Mouse (Mus musculus) retina, adult 2 months (tissue): Measurements from ENCODE around the gene Ddx19b.
"Not testable (repeated sequence)": the region's sequence is repeated elsewhere in the genome, so short reads cannot be mapped to it uniquely, and the experiment has no call there.

Experiments used
- DNase-seq: peaks from one replicate; pipeline ENCODE4 v3.0.0-alpha.2; 2012; ENCODE audit warnings: low read depth, low spot score

Gene Ddx19b

DNA sequence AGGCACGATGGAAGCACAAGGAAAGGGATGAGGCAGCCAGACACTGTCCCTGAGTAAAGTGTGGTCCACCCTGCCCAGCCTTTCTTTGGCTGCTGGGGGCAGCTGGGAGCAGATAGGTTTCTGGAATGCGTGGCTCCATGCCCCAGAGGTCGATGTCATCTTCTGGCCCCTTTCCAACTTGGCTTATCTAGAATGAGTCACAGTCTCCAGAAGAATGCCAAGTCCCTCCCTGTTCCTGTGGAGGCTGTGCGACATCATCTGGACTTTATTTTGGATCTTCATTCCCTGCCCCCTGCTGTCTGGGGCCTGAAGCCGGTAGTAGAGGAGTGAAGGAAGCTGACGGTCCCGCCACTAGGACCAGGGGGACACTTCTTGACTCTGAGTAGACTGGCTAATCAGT, 66.0 kb downstream of the Ddx19b start:
- no peak for DNase-seq

DNA sequence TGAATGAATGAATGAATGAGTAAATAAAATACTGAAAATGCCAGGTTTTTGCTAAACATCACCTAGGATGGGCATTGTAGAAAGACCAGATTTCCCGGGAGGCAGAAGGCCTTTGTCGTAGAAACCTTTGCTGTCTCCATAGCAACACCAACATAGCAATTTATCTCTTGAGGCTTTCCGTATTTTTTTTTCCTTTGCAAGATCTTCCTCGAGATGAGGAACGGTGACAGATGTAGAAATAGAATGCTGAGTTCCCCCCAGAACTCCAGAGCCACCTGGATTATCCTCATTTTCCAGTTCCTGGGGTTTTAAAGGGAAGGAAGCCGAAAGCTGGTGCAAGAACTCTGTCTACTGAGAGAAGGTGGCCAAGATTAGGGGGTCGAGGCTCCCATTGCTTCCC, 66.9 kb downstream of the Ddx19b start:
- no peak for DNase-seq

DNA sequence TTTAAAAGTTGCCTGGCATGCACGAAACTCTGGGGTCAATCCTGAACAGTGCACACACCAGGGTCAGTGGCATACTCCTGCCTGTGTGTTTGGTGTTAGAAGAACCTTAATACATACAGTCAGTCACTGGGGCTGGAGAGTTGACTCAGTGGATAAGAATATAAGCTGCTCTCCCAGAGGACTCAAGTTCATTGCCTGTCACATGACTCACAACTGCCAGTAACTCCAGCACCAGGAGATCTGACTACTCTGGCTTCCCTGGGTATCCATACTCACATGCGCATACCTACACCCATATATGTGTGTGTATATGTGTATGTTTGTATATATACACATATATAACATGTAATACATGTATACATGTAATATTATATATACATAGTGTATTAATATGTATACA, 68.5 kb downstream of the Ddx19b start:
- DNase-seq: no peak

DNA sequence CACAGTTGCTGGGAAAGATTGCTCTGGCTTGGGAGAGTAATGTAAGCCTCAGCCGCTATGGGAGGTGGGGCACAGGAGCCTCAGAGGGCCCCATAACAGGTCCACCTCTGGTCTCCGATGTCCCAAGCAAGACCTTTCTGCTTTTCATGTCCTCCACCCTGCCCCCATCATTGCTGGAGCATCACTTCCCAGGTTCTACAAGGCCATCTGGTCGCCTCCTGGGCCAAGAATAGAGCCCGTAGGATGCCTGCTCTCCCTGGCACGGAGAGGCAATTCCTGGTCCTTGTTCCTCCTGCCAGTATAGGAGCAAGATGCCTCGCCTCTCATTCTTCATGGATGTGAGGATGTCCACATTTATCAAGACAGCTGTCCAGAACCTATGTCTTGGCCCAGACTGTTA, 71.6 kb downstream of the Ddx19b start:
- DNase-seq: no peak

DNA sequence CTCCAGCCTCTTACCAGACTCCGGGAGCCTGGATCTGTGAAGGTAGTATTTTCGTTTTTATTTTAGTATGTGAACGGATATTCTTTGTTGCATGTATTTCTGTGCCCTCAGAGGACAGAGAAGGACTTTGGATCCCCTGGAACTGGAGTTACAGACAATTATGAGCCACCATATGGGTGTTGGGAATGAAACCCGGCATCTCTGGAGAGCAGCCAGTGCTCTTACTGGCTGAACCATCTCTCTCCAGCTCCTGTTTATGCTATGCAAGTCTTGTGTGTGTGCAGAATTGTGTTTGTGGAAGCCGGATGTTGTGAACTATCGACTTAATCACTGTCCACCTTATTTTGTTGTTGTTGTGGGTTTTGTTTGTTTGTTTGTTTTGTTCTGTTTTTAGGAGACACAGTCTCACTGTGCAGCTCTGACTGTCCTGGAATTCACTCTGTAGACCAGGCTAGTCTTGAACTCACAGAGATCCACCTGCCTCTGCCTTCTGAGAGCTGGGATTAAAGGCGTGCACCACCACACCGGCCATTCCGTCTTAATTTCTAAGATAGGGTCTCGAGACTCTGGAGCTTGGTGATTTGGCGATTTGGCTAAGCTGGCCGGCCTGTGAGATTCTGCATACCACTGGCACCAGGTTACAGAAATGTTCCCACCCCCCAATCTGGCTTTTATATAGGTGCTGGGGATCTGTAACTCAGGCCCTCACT, 72.3 kb downstream of the Ddx19b start:
- no peak for DNase-seq

DNA sequence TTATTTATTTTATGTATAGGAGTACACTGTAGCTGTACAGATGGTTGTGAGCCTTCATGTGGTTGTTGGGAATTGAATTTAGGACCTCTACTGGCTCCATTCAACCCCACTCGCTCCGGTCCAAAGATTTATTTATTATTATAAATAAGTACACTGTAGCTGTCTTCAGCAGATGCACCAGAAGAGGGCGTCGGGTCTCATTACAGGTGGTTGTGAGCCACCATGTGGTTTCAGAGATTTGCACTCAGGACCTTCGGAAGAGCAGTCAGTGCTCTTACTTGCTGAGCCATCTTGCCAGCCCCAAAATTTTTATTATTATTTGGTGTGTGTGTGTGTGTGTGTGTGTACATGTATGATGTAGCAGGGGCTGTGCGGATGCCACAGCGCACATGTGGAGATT, 73.0 kb downstream of the Ddx19b start:
- DNase-seq: not testable (repeated sequence)

DNA sequence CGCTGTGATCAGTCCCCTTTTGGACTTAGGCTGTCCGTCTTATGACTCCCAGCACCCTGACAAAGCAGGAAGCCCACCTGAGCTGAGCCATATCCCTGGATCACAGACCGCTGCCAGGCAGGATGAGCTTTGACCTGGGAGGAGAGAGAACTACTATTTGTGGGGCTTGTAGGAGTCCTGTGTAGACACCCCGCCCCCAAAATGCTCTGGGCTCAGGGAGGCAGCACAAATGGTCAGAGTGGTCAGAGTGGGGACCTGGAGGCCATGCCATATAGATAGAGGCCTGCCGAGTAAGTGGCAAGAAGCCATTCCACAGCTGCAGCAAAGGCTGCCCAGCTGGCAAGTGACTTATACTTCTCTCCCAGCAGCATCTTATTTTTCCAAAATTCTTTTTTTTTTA, 73.4 kb downstream of the Ddx19b start:
- DNase-seq: no peak

DNA sequence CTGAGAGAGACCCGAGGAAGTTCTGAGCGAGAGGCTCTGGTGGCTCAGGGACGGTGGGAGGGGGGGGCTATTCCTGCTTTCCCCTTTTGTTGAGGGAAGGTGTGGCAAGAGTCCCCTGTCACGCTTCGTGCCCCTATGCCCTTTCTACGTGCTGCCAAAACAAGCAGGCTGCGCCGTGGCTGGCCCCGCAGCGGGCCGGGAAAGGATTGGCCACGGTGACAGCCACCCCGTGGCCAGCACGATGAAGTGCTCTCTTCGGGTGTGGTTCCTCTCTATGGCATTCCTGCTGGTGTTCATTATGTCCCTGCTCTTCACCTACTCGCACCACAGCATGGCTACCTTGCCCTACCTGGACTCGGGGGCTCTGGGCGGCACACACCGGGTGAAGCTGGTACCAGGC, 74.1 kb downstream of the Ddx19b start:
- DNase-seq: no peak

DNA sequence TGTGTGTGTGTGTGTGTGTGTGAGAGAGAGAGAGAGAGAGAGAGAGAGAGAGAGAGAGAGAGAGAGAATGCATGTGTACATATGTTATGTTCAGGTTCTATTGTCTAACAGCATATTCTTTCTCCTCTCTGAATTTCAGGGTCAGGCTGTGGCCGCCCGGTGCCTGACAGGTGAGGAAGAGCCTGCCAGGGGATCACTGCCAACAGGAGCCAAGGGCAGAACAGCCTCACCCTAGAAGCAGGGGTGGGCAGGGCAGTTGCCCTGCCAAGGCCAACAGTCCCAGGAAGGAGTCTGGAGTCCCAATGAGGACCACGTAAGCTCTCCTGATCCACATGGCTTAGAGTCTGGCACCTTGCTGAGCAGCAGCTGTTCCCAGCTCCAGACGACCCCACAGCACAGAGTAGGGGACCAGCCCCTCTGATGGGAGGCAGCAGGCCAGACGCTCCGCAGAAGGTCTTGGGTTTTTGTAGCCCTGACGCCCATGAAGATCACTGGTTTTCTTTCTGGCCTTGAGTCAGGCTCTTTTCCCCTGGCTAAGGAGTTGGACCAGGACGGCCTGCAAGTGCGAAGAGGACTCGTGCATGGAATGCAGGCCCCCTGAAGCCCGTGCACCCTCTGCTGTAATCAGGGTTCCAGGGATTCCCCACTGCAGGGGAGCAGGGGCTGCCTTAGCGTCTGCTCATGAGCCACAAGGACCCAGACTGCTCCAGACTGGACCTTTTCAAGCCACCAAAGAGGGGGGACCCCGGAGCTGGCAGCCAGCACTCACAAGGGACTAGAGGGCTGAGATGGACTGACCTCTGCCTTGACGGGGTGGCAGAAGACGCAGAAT, 74.7 kb downstream of the Ddx19b start:
- DNase-seq: no peak

DNA sequence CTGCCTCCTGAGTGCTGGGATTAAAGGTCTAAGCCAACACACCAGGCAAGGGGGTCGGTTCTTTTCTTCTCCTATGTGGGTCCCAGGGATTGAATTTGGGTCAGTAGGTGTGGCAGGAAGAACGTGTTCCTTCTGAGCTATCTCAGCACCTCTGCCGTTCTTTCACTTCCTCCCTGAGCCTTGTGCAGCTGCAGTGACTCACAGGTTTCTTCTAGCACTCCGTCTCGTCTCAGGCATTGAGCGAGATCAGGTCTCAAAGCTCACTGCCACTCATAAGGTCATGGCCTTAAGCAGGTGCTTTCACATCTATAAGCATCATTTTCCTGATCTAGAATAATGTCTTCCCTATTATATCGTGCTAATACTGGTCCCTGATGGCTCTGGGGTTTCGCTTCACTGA, 76.8 kb downstream of the Ddx19b start:
- no peak for DNase-seq
